Mouse (Mus musculus) liver, embryonic 16.5 days (tissue): ENCODE measurements around the gene Hoxa5. TPM values are rescaled to one million over a fixed set of nuclear protein-coding genes. Genes with fewer than 3 reads are reported as not detected.

Source experiments
- ATAC-seq: fragments of 200-750 bp; cut with Nextera tagmentation; 2 replicates; pipeline ENCODE4 v1.8.0; 2017; ENCODE audit warnings: low read depth, mild to moderate bottlenecking, moderate number of reproducible peaks, moderate library complexity
- H3K27ac ChIP-seq: fragments of 300-500 bp; sonication (generic); 2 replicates; pipeline ENCODE4 v1.5.1; 2014; ENCODE audit warnings: mild to moderate bottlenecking, low read length
- H3K27me3 ChIP-seq: fragments of 300-500 bp; sonication (generic); 2 replicates; pipeline ENCODE4 v1.6.1; 2014; ENCODE audit warnings: low read depth, low read length, mixed read lengths; ENCODE audit not compliant: control insufficient read depth, insufficient read depth
- H3K36me3 ChIP-seq: fragments of 300-500 bp; sonication (generic); 2 replicates; pipeline ENCODE4 v1.6.1; 2014; ENCODE audit warnings: mild to moderate bottlenecking; ENCODE audit not compliant: control insufficient read depth, insufficient read depth
- H3K4me1 ChIP-seq: fragments of 300-500 bp; sonication (generic); 2 replicates; pipeline ENCODE4 v1.6.1; 2014; ENCODE audit warnings: low read depth, low read length, mixed read lengths; ENCODE audit not compliant: control insufficient read depth
- H3K4me2 ChIP-seq: fragments of 300-500 bp; sonication (generic); 2 replicates; pipeline ENCODE4 v1.6.1; 2014; ENCODE audit warnings: low read depth, low read length, mixed read lengths
- H3K4me3 ChIP-seq: fragments of 300-500 bp; sonication (generic); 2 replicates; pipeline ENCODE4 v1.5.1; 2014; ENCODE audit warnings: low read depth, mild to moderate bottlenecking, low read length
- H3K9ac ChIP-seq: fragments of 300-500 bp; sonication (generic); 2 replicates; pipeline ENCODE4 v1.6.1; 2014; ENCODE audit warnings: low read depth, low read length
- H3K9me3 ChIP-seq: fragments of 300-500 bp; sonication (generic); replicated peaks from 2 replicates; pipeline ENCODE4 v1.6.1; 2016; ENCODE audit warnings: low read length; ENCODE audit not compliant: control insufficient read depth
- WGBS: fragments of 180-500 bp; shearing (Covaris S2); extraction: QIAGEN DNeasy Blood & Tissue Kit; methylation state at CpG from one replicate; pipeline ENCODE4 v1.1.7; 2014; ENCODE audit not compliant: insufficient replicate concordance; 5-methylcytosine and 5-hydroxymethylcytosine counted together
- polyA plus RNA-seq: library from polyadenylated mRNA; unstranded; fragments of >200 nt; fragmentation: Nextera tagmentation; extraction: Ambion mirVana; gene quantifications from 2 replicates; pipeline ENCODE4 v1.2.1, GENCODE M21; 2015

Hoxa5 gene
- polyA plus RNA-seq, 1 experiment from 2014 or later: 0.68 TPM

- no peaks in the 10 kb centered on the region for H3K36me3 ChIP-seq
- H3K27ac ChIP-seq: no peak overlapping the region
- no peaks in the 10 kb centered on the region for H3K9me3 ChIP-seq
- ATAC-seq: no peak
- 47% methylated on average over 10 of the region's 10 CpGs for WGBS
- H3K4me1 ChIP-seq: peaks cover under 1% of the 10 kb centered on the region; the same call in 1 of the 2 replicates
- no peak overlapping the region for H3K9ac ChIP-seq
- H3K4me2 ChIP-seq: no peak overlapping the region
- H3K27me3 ChIP-seq: peaks cover 80% of the 10 kb centered on the region
- H3K4me3 ChIP-seq: no peak overlapping the region
Measured at GRCm38 (mm10) chr6:52197271-52197670, 7.1 kb downstream of the Hoxa5 start.

- no peak overlapping the region for H3K9ac ChIP-seq
- H3K4me2 ChIP-seq: no peak overlapping the region
- peaks cover 5% of the 10 kb centered on the region for H3K4me1 ChIP-seq
- peaks cover 82% of the 10 kb centered on the region for H3K27me3 ChIP-seq
- H3K36me3 ChIP-seq: no peaks in the 10 kb centered on the region
- no peak overlapping the region for H3K4me3 ChIP-seq
- WGBS: 46% methylated on average over 9 of the region's 9 CpGs
- no peaks in the 10 kb centered on the region for H3K9me3 ChIP-seq
- no peak overlapping the region for H3K27ac ChIP-seq
- no peak for ATAC-seq
Measured at GRCm38 (mm10) chr6:52196811-52197210, 7.6 kb downstream of the Hoxa5 start.

GRCm38 (mm10) chr6:52194690-52195089 is 9.7 kb downstream of the Hoxa5 start:
- 58% methylated on average over 10 of the region's 10 CpGs for WGBS
- Histone ChIP-seq H3K4me3 (no peak overlapping the region), H3K27me3 (peaks cover 84% of the 10 kb centered on the region), H3K27ac (no peak overlapping the region), H3K36me3 (no peaks in the 10 kb centered on the region), H3K4me1 (peaks cover 5% of the 10 kb centered on the region), H3K9me3 (no peaks in the 10 kb centered on the region), H3K9ac (no peak overlapping the region), H3K4me2 (no peak overlapping the region)
- ATAC-seq: no peak

GRCm38 (mm10) chr6:52191860-52192550 is 12.4 kb downstream of the Hoxa5 start:
- H3K9ac ChIP-seq: no peak overlapping the region
- H3K27me3 ChIP-seq: peaks cover 84% of the 10 kb centered on the region
- no peak overlapping the region for H3K27ac ChIP-seq
- H3K4me2 ChIP-seq: peak overlapping the region; percentile 60
- peak overlapping the region; percentile 59 for H3K4me3 ChIP-seq
- no peaks in the 10 kb centered on the region for H3K9me3 ChIP-seq
- ATAC-seq: peak; percentile 55
- WGBS: 2% methylated on average over 49 of the region's 55 CpGs
- no peaks in the 10 kb centered on the region for H3K36me3 ChIP-seq
- H3K4me1 ChIP-seq: peaks cover 5% of the 10 kb centered on the region

DNA sequence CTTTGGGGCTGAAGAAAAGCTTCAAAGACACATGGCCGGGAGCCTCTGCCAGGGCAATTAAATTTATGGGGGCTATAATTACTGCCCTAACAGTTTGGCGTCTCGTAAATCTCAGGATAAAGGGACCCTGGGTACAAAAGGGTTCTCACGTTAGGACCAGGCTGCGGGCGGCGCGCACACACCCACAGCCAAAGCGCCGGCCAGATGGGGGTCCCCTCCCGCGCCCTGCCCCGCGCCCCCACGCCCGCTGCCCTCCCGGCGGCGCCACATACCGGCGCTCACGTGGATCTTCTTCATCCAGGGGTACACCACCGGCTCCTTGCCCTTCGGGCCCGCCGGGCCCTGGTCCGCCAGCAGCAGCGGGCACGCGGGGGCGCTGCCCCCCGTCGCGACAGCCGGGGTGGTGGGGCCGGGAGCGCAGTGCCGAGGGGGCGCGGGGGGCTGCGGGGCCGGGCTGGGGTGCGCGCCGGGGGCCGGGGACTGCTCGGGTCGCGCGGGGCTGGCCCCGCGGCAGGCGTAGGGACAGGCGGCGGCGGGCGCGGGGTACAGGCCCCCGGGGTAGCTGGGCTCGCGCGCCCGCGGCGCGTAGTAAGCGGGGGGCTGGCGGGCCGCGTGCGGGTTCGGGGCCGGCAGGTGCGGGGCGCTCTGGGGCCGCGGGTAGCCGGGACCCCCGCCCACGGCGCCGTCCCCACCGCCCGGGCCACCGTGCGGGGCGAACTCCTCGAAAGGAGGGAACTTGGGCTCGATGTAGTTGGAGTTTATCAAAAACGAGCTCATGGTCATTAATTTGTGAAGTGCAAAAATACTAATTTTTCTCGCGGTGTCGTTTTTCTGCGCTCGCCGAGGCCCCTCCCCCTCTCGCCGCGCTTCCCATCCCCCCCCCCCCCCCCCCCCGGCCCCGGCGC is 13.2 kb downstream of the Hoxa5 start, which contains the start of gene Hoxa4:
Gene Hoxa4 (minus strand): TSS at position 848 of the 905 bp plus-strand sequence.
- Histone ChIP-seq H3K9ac (peak within 1 kb of the TSS; percentile 37; the same call in 1 of the 2 replicates), H3K27ac (no peak within 1 kb of the TSS; the same call in 1 of the 2 replicates), H3K36me3 (no peaks in the 10 kb centered on the region), H3K4me3 (peak within 1 kb of the TSS; percentile 59), H3K27me3 (peaks cover 87% of the 10 kb centered on the region), H3K9me3 (no peaks in the 10 kb centered on the region), H3K4me2 (peak within 1 kb of the TSS; percentile 60), H3K4me1 (peaks cover 5% of the 10 kb centered on the region)
- under 1% methylated on average over 64 of the region's 102 CpGs for WGBS
- no peak for ATAC-seq

GRCm38 (mm10) chr6:52190410-52190809 is 14.0 kb downstream of the Hoxa5 start:
- no peak for ATAC-seq
- Histone ChIP-seq H3K4me1 (peaks cover 5% of the 10 kb centered on the region), H3K9me3 (no peaks in the 10 kb centered on the region), H3K36me3 (no peaks in the 10 kb centered on the region), H3K4me2 (no peak overlapping the region), H3K9ac (no peak overlapping the region), H3K4me3 (no peak overlapping the region), H3K27me3 (peaks cover 85% of the 10 kb centered on the region), H3K27ac (no peak overlapping the region)
- WGBS: 37% methylated on average over 23 of the region's 23 CpGs

- 39% methylated on average over 8 of the region's 8 CpGs for WGBS
- Histone ChIP-seq H3K9me3 (no peaks in the 10 kb centered on the region), H3K9ac (no peak overlapping the region), H3K27me3 (peaks cover 82% of the 10 kb centered on the region), H3K4me3 (no peak overlapping the region), H3K27ac (no peak overlapping the region), H3K4me1 (peaks cover 5% of the 10 kb centered on the region), H3K4me2 (no peak overlapping the region), H3K36me3 (no peaks in the 10 kb centered on the region)
- ATAC-seq: no peak
Measured at GRCm38 (mm10) chr6:52189909-52190308, 14.5 kb downstream of the Hoxa5 start.

- Histone ChIP-seq H3K27ac (no peak overlapping the region), H3K27me3 (peaks cover 81% of the 10 kb centered on the region), H3K9me3 (no peaks in the 10 kb centered on the region), H3K4me3 (no peak overlapping the region), H3K4me1 (peaks cover 5% of the 10 kb centered on the region), H3K9ac (no peak overlapping the region), H3K36me3 (no peaks in the 10 kb centered on the region), H3K4me2 (no peak overlapping the region)
- no peak for ATAC-seq
- WGBS: 37% methylated on average over 5 of the region's 5 CpGs
Measured at GRCm38 (mm10) chr6:52189172-52189591, 15.2 kb downstream of the Hoxa5 start.

GRCm38 (mm10) chr6:52186500-52186899 is 17.9 kb downstream of the Hoxa5 start:
- H3K9me3 ChIP-seq: no peaks in the 10 kb centered on the region
- no peak overlapping the region for H3K27ac ChIP-seq
- no peak for ATAC-seq
- no peak overlapping the region for H3K4me2 ChIP-seq
- WGBS: 24% methylated on average over 1 of the region's 1 CpGs
- H3K4me1 ChIP-seq: peaks cover 3% of the 10 kb centered on the region; the same call in 1 of the 2 replicates
- peaks cover 63% of the 10 kb centered on the region for H3K27me3 ChIP-seq
- no peak overlapping the region for H3K4me3 ChIP-seq
- H3K9ac ChIP-seq: no peak overlapping the region
- no peaks in the 10 kb centered on the region for H3K36me3 ChIP-seq
